Mouse (Mus musculus) heart, adult 2 months (tissue): Measurements from ENCODE around the gene Slc35b2. TPM values are rescaled to one million over a fixed set of nuclear protein-coding genes. Genes with fewer than 3 reads are reported as not detected.

ENCODE experiments used
- DNase-seq, 2 experiments: peaks; one replicate each; pipeline ENCODE4 v3.0.0; 2021
- H3K27ac ChIP-seq: fragments of 200-600 bp; 2 replicates; pipeline ENCODE4 v1.8.1; 2022
- H3K27me3 ChIP-seq: fragments of 200-500 bp; 2 replicates; pipeline ENCODE4 v1.6.1; 2012; ENCODE audit warnings: mild to moderate bottlenecking, low read length, inconsistent platforms, mixed read lengths; ENCODE audit not compliant: control insufficient read depth, insufficient read depth
- H3K36me3 ChIP-seq: fragments of 200-500 bp; 2 replicates; pipeline ENCODE4 v1.6.1; 2012; ENCODE audit warnings: low read length, inconsistent platforms; ENCODE audit not compliant: control insufficient read depth, insufficient read depth
- H3K4me1 ChIP-seq: fragments of 200-500 bp; 2 replicates; pipeline ENCODE4 v1.6.1; 2011; ENCODE audit warnings: low read length; ENCODE audit not compliant: control insufficient read depth, insufficient read depth
- H3K4me3 ChIP-seq: fragments of 200-600 bp; 2 replicates; pipeline ENCODE4 v1.8.1; 2022
- H3K79me2 ChIP-seq: fragments of 200-500 bp; replicated peaks from 2 replicates; pipeline ENCODE4 v1.6.1; 2012; ENCODE audit warnings: mild to moderate bottlenecking, inconsistent platforms, low read length, moderate library complexity, mixed read lengths; ENCODE audit not compliant: control insufficient read depth, insufficient read depth
- H3K9ac ChIP-seq: fragments of 200-500 bp; 2 replicates; pipeline ENCODE4 v1.6.1; 2012; ENCODE audit warnings: low read depth, mild to moderate bottlenecking, control low read depth, inconsistent platforms, low read length, mixed read lengths
- CTCF ChIP-seq: fragments of 200-600 bp; IDR thresholded peaks from 2 replicates; pipeline ENCODE4 v1.8.1; 2022; ENCODE audit warnings: antibody characterized with exemption, mild to moderate bottlenecking, moderate library complexity
- EP300 ChIP-seq: fragments of 200-500 bp; IDR thresholded peaks from 2 replicates; pipeline ENCODE4 v1.6.1; 2011; ENCODE audit warnings: low read depth, low read length, control low read depth; ENCODE audit not compliant: insufficient read depth
- POLR2A ChIP-seq: fragments of 200-500 bp; IDR thresholded peaks from 2 replicates; pipeline ENCODE4 v1.6.1; 2011; ENCODE audit warnings: mild to moderate bottlenecking, low read depth, low read length, control low read depth; ENCODE audit not compliant: insufficient read depth
- WGBS: fragments of 180-500 bp; shearing (Covaris S2); methylation state at CpG from one replicate; pipeline ENCODE4 v1.1.7; 2018; 5-methylcytosine and 5-hydroxymethylcytosine counted together
- intact Hi-C: fragments of 180-260 bp; cut with DNase I; formaldehyde crosslinking; loops from one replicate; pipeline ENCODE4 v1.15.1; 2025
- polyA plus RNA-seq: library from polyadenylated mRNA; depleted of rRNA; stranded (reverse); fragments of >200 nt; gene quantifications from 2 replicates; pipeline ENCODE4 v1.2.3, GENCODE M21; 2012
- total RNA-seq, 2 experiments: library from RNA; stranded (reverse); gene quantifications; 2 replicates each; pipeline ENCODE4 v1.2.3; 2021

The Slc35b2 gene
- total and polyA plus RNA-seq, 3 experiments = 23.4 to 45.1 (median 24.0) TPM

DNA sequence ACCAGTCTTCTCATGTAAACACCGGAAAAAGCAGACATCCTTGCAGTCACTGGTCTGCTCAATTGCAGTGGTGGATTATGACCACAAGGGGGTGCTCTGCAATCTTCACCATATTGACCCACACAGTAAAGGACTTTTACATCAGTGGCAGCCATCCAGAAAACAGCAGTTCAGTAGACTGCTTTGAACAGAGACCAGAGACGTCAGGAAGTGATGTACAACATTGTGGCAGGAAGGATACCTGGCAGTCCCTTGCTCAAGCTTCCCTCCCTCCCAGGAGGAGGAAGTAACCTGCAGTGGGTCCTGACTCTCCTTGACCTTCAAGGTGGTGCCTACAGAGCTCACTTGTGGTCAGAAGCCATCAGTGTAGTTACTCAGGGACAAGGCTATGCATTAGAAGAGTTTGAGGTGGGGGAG is 17.9 kb downstream of the Slc35b2 start:
- WGBS = 1% methylated on average over 2 of the region's 2 CpGs
- Histone ChIP-seq H3K27ac (peak overlapping the region; percentile 76), H3K36me3 (peaks cover 11% of the 10 kb centered on the region; the same call in 1 of the 2 replicates), H3K27me3 (no peaks in the 10 kb centered on the region), H3K79me2 (no peaks in the 10 kb centered on the region), H3K4me3 (0 out of 2 replicates have a peak overlapping the region, but pooled peaks have one; percentile 3), H3K9ac (no peak overlapping the region), H3K4me1 (peaks cover 29% of the 10 kb centered on the region)
- peak; percentile 74 to 75 for DNase-seq
- TF ChIP-seq CTCF = peak; percentile 98
- TF ChIP-seq EP300 = 0 out of 2 replicates have a peak, but pooled peaks have one; percentile 5
- no peak for TF ChIP-seq POLR2A
- intact Hi-C loops = loop anchor here (1.0 to 10.0 kb wide), 5 partner anchors 48 to 573 kb away; partner anchors contain the start of gene Mad2l1bp

- DNase-seq = peak in 1 of 2 experiments; percentile 18
- TF ChIP-seq CTCF (no peak), EP300 (no peak), POLR2A (no peak)
- 77% methylated on average over 6 of the region's 6 CpGs for WGBS
- Histone ChIP-seq H3K27ac (no peak overlapping the region), H3K79me2 (no peaks in the 10 kb centered on the region), H3K9ac (no peak overlapping the region), H3K36me3 (peaks cover 11% of the 10 kb centered on the region; the same call in 1 of the 2 replicates), H3K27me3 (no peaks in the 10 kb centered on the region), H3K4me3 (no peak overlapping the region), H3K4me1 (peaks cover 29% of the 10 kb centered on the region)
- intact Hi-C loops = loop anchor here (5.0 to 10.0 kb wide), 3 partner anchors 135 to 573 kb away; partner anchors contain the start of gene Mad2l1bp
These were observed 18.5 kb downstream of the Slc35b2 start for GRCm38 (mm10) chr17:45582188-45582587.

DNA sequence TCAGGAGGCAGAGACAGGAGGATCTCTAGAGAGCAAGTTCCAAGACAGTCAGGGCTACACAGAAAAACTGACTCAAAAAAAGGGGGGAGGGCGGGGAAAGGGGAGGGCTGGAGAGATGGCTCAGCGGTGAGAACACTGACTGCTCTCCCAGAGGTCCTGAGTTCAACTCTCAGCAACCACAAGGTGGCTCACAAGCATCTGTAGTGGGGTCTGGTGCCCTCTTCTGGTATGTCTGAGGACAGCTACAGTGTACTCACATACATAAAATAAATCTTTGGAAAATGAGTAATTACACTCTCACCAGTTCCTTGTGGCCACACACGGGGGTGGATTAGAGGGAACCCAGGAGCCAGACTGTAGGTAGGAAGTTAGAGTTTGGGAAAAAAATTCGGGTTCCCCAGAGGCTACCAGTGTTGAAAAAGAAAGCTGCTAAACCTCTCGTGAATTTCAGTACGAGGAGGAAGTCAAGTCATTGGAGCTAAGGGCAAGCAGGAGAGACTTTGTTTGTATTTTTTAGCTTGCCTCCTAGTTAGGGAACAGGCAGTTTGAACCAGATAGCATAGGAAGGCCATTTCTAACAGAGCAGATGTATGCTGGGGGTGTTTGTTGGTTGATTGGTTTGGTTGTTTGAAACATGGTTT is 19.2 kb downstream of the Slc35b2 start:
- no peak overlapping the region for H3K4me3 ChIP-seq
- H3K27ac ChIP-seq = peak overlapping the region; percentile 90; the same call in 1 of the 2 replicates
- TF ChIP-seq CTCF = peak; percentile 74
- no peak for TF ChIP-seq EP300
- DNase-seq = peak in 1 of 2 experiments; percentile 25
- intact Hi-C loops = loop anchor here (5.0 to 10.0 kb wide), 3 partner anchors 134 to 572 kb away; partner anchors contain the start of gene Mad2l1bp
- no peak overlapping the region for H3K9ac ChIP-seq
- peaks cover 29% of the 10 kb centered on the region for H3K4me1 ChIP-seq
- H3K27me3 ChIP-seq = no peaks in the 10 kb centered on the region
- H3K79me2 ChIP-seq = no peaks in the 10 kb centered on the region
- H3K36me3 ChIP-seq = peaks cover 11% of the 10 kb centered on the region; the same call in 1 of the 2 replicates
- 52% methylated on average over 6 of the region's 6 CpGs for WGBS

- Histone ChIP-seq H3K27me3 (no peaks in the 10 kb centered on the region), H3K9ac (peak overlapping the region; percentile 50), H3K4me3 (no peak overlapping the region; the same call in 1 of the 2 replicates), H3K27ac (peak overlapping the region; percentile 90), H3K36me3 (peaks cover 11% of the 10 kb centered on the region; the same call in 1 of the 2 replicates), H3K79me2 (no peaks in the 10 kb centered on the region), H3K4me1 (peaks cover 27% of the 10 kb centered on the region)
- 7% methylated on average over 12 of the region's 12 CpGs for WGBS
- intact Hi-C loops = loop anchor here (1.0 to 10.0 kb wide), 6 partner anchors 10 to 571 kb away; partner anchors contain the start of genes Mad2l1bp and Slc29a1
- TF ChIP-seq POLR2A = peak; percentile 46; the same call in 1 of the 2 replicates
- TF ChIP-seq EP300 = peak; percentile 97
- TF ChIP-seq CTCF = no peak
- DNase-seq = peak; percentile 90 to 94
These were observed 20.6 kb downstream of the Slc35b2 start for GRCm38 (mm10) chr17:45584096-45584896.

DNA sequence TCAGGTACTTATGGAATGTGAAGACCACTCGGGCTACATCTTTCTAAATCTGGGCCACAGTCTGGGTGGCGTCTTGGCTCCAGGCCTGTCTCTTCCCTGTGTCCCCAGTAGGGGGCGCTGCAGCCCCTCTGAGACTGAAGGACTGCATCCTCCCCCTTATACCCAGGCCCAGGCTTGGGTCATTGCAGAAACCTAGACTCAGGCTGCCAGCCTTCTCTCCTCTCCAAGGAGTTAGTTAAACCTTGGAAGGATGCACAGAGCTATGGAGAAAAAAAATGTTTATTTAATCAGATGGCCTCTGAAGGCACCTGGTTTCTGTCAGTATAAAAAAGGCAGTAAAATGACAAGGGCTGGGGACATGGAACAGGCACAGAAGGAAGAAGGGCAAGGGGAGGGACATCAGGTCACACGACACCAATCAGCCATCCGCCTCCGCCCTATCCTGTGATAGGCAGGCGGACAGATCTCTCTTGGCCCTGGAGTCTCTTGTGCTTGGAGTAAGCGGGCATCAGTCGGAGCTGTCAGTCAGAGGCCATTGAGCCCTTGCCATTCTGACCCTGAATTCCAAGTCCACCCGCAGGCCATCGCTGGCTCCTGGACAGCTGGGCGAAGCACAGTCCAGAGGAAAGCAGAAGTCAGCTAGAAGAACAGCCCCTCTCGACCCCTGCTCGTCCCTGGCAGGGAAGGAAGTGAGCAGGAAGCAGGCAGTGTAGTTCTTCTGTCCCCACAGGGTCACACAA is 21.4 kb downstream of the Slc35b2 start:
- Histone ChIP-seq H3K36me3 (peaks cover 11% of the 10 kb centered on the region; the same call in 1 of the 2 replicates), H3K79me2 (no peaks in the 10 kb centered on the region), H3K4me3 (peak overlapping the region; percentile 9; the same call in 1 of the 2 replicates), H3K27ac (peak overlapping the region; percentile 90), H3K9ac (peak overlapping the region; percentile 51), H3K4me1 (peaks cover 27% of the 10 kb centered on the region), H3K27me3 (no peaks in the 10 kb centered on the region)
- TF ChIP-seq CTCF (no peak; the same call in 1 of the 2 replicates), EP300 (peak; percentile 39; the same call in 1 of the 2 replicates), POLR2A (peak; percentile 69)
- peak; percentile 88 for DNase-seq
- intact Hi-C loops = loop anchor here (1.0 to 10.0 kb wide), 6 partner anchors 11 to 570 kb away; partner anchors contain the start of genes Mad2l1bp and Slc29a1
- 6% methylated on average over 14 of the region's 14 CpGs for WGBS
